Mouse (Mus musculus) C2C12 (cell line): Measurements from ENCODE around the gene Card14. TPM values are rescaled to one million over a fixed set of nuclear protein-coding genes. Genes with fewer than 3 reads are reported as not detected.

Experiments
- H3K27me3 ChIP-seq: one replicate; pipeline ENCODE4 v1.6.1; 2011; ENCODE audit not compliant: control insufficient read depth, insufficient read depth, insufficient read length
- H3K36me3 ChIP-seq: one replicate; pipeline ENCODE4 v1.6.1; 2011; ENCODE audit not compliant: control insufficient read depth, insufficient read depth
- H3K4me3 ChIP-seq: one replicate; pipeline ENCODE4 v1.5.1; 2011; ENCODE audit warnings: mild to moderate bottlenecking, control low read depth; ENCODE audit not compliant: poor library complexity, insufficient read depth, severe bottlenecking
- H3K79me2 ChIP-seq: one replicate; pipeline ENCODE4 v1.6.1; 2011; ENCODE audit not compliant: control insufficient read depth, insufficient read depth
- H3K79me3 ChIP-seq: one replicate; pipeline ENCODE4 v1.6.1; 2011; ENCODE audit warnings: low read depth, control low read depth
- H3ac ChIP-seq: one replicate; pipeline ENCODE3; 2011; ENCODE audit warnings: low read depth; ENCODE audit not compliant: control insufficient read depth, insufficient read length
- CEBPB ChIP-seq: IDR thresholded peaks from one replicate; pipeline ENCODE4 v1.6.1; 2011; ENCODE audit warnings: low read depth, mild to moderate bottlenecking, control low read depth, moderate library complexity
- CTCF ChIP-seq: IDR thresholded peaks from one replicate; pipeline ENCODE4 v1.5.1; 2011; ENCODE audit not compliant: control insufficient read depth, insufficient read depth, insufficient read length
- FOSL1 ChIP-seq: IDR thresholded peaks from one replicate; pipeline ENCODE4 v1.8.0; 2011; ENCODE audit warnings: mild to moderate bottlenecking, low read length; ENCODE audit not compliant: poor library complexity, insufficient read depth, severe bottlenecking
- MAX ChIP-seq: IDR thresholded peaks from one replicate; pipeline ENCODE4 v1.6.1; 2011; ENCODE audit warnings: mild to moderate bottlenecking, control low read depth
- MYOD1 ChIP-seq: IDR thresholded peaks from one replicate; pipeline ENCODE4 v1.6.1; 2011; ENCODE audit warnings: low read depth; ENCODE audit not compliant: control insufficient read depth, insufficient read length
- MYOG ChIP-seq: IDR thresholded peaks from one replicate; pipeline ENCODE4 v1.6.1; 2011; ENCODE audit not compliant: control insufficient read depth, insufficient read length; ENCODE audit errors: extremely low read depth
- USF1 ChIP-seq: IDR thresholded peaks from one replicate; pipeline ENCODE4 v1.6.1; 2011; ENCODE audit warnings: low read depth, mild to moderate bottlenecking, control low read depth, moderate library complexity
- polyA plus RNA-seq: library from polyadenylated mRNA; unstranded; fragments of >200 nt; fragmentation: generic; extraction: Trizol; gene quantifications from one replicate; pipeline ENCODE4 v1.2.1, GENCODE M21; 2012; ENCODE audit warnings: missing spikeins

Card14 gene
- polyA plus RNA-seq, 1 experiment, result not detected

GRCm38 (mm10) chr11:119389851-119390270 is 82.3 kb downstream of the Card14 start:
- Histone ChIP-seq H3K4me3 (peak overlapping the region; percentile 51), H3K79me3 (peaks cover 13% of the 10 kb centered on the region), H3K79me2 (peaks cover 18% of the 10 kb centered on the region), H3K36me3 (no peaks in the 10 kb centered on the region), H3ac (peak overlapping the region; percentile 84), H3K27me3 (no peaks in the 10 kb centered on the region)
- TF ChIP-seq CEBPB, result no peak
- peak; percentile 95 for TF ChIP-seq MAX
- TF ChIP-seq FOSL1, result no peak
- peak; percentile 55 for TF ChIP-seq CTCF
- TF ChIP-seq MYOD1, result no peak
- no peak for TF ChIP-seq USF1
- TF ChIP-seq MYOG, result no peak

- Histone ChIP-seq H3K4me3 (peak overlapping the region; percentile 51), H3K36me3 (peaks cover 4% of the 10 kb centered on the region), H3ac (peak overlapping the region; percentile 84), H3K79me2 (peaks cover 25% of the 10 kb centered on the region), H3K27me3 (no peaks in the 10 kb centered on the region), H3K79me3 (peaks cover 17% of the 10 kb centered on the region)
- TF ChIP-seq MYOG, result no peak
- TF ChIP-seq FOSL1, result no peak
- TF ChIP-seq CEBPB, result no peak
- no peak for TF ChIP-seq CTCF
- TF ChIP-seq USF1, result no peak
- TF ChIP-seq MYOD1, result no peak
- TF ChIP-seq MAX, result no peak
Measured at GRCm38 (mm10) chr11:119390271-119391231, 83.0 kb downstream of the Card14 start.

DNA sequence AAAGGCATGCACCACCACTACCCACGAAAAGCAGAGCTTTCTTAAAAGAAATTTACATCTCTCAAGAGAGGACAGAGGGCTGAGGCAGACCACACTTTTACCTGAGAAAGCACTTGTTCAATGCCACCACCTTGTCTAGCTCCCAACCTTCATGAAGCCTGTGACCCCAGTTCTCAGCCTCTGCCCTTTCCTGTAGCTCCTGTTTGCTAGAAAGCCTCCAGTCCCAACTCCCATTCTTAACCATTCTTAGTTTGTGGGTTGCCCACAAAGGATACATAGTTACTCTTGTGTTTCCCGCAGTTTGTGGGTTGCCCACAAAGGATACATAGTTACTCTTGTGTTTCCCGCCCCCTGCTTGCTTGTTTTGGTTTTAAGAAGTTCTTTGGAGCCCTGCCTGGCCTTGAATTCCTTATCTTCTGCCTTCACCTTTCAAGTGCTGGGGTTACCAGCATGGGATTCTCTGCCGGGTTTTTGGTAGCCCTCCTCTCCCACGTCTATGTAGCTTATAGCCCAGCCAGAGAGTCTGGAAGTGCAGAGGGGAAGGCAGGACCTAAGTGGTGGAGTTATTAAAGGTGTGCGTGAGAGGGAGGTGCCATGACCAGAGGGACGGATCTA is 83.9 kb downstream of the Card14 start:
- Histone ChIP-seq H3K27me3 (no peaks in the 10 kb centered on the region), H3ac (no peak overlapping the region), H3K36me3 (peaks cover 14% of the 10 kb centered on the region), H3K4me3 (peak overlapping the region; percentile 51), H3K79me3 (peaks cover 17% of the 10 kb centered on the region), H3K79me2 (peaks cover 32% of the 10 kb centered on the region)
- TF ChIP-seq MAX, result no peak
- no peak for TF ChIP-seq MYOD1
- no peak for TF ChIP-seq USF1
- no peak for TF ChIP-seq CEBPB
- TF ChIP-seq CTCF, result no peak
- no peak for TF ChIP-seq FOSL1
- TF ChIP-seq MYOG, result no peak

DNA sequence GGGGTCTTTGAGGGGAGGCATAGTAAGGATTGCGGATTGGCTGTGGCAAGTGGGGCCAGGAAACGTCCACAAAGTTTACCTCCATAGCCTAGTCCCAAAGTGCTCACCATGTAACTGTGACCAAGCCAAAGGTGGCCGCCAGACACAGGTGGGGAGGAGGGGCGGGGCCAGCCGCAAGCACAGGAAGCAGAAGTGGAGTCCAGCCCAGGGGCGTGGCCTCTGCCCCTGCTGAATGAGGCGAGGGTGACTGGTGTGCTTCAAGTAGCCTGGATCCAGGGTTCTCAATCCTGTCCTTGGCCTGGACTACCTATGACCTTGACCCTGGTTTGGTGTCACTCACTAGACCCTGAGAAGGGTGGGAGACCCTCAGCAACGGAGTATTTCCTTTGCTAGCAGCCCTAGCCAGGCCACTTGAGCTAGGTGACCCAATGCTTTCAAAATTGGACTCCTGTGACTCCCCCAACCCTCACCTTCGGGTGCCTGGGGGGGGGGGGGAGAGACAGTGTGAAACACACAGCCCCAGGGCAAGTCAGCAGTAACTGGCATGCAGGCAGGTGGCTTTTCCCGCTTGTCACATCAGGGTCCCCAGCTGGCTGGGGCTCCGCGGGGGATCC is 84.5 kb downstream of the Card14 start:
- Histone ChIP-seq H3K27me3 (no peaks in the 10 kb centered on the region), H3K79me2 (peaks cover 39% of the 10 kb centered on the region), H3K79me3 (peaks cover 17% of the 10 kb centered on the region), H3K4me3 (peak overlapping the region; percentile 53), H3K36me3 (peaks cover 18% of the 10 kb centered on the region), H3ac (no peak overlapping the region)
- no peak for TF ChIP-seq MYOG
- TF ChIP-seq FOSL1, result no peak
- no peak for TF ChIP-seq USF1
- TF ChIP-seq CTCF, result no peak
- no peak for TF ChIP-seq MYOD1

- peak within 1 kb of the TSS; percentile 53 for H3K4me3 ChIP-seq
- peak within 1 kb of the TSS; percentile 81 for H3ac ChIP-seq
- peaks cover 40% of the 10 kb centered on the region for H3K79me2 ChIP-seq
- no peaks in the 10 kb centered on the region for H3K27me3 ChIP-seq
- TF ChIP-seq USF1 (peak; percentile 98), CEBPB (no peak), MAX (peak; percentile 76)
- H3K79me3 ChIP-seq, result peaks cover 17% of the 10 kb centered on the region
- H3K36me3 ChIP-seq, result peaks cover 18% of the 10 kb centered on the region
Measured at GRCm38 (mm10) chr11:119392800-119393482, 85.4 kb downstream of the Card14 start, which contains the start of gene Rnf213. TSS of gene Rnf213 (plus strand) at chr11:119393100.
